Mouse (Mus musculus) forebrain, embryonic 13.5 days (tissue): Measurements from ENCODE around the gene Cdh4. TPM values are rescaled to one million over a fixed set of nuclear protein-coding genes. Genes with fewer than 3 reads are reported as not detected.

Source experiments
- ATAC-seq: fragments of 200-750 bp; cut with Nextera tagmentation; 2 replicates; pipeline ENCODE4 v1.8.0; 2017
- H3K27ac ChIP-seq: fragments of 300-500 bp; sonication (generic); 2 replicates; pipeline ENCODE4 v1.5.1; 2015; ENCODE audit warnings: inconsistent platforms, mild to moderate bottlenecking, moderate library complexity
- H3K27me3 ChIP-seq: fragments of 300-500 bp; sonication (generic); 2 replicates; pipeline ENCODE4 v1.6.1; 2015; ENCODE audit warnings: mild to moderate bottlenecking, inconsistent platforms
- H3K36me3 ChIP-seq: fragments of 300-500 bp; sonication (generic); 2 replicates; pipeline ENCODE4 v1.6.1; 2015; ENCODE audit warnings: mild to moderate bottlenecking, inconsistent platforms; ENCODE audit not compliant: poor library complexity, severe bottlenecking
- H3K4me1 ChIP-seq: fragments of 300-500 bp; sonication (generic); 2 replicates; pipeline ENCODE4 v1.6.1; 2015; ENCODE audit warnings: inconsistent platforms
- H3K4me2 ChIP-seq: fragments of 300-500 bp; sonication (generic); 2 replicates; pipeline ENCODE4 v1.6.1; 2015; ENCODE audit warnings: inconsistent platforms, mild to moderate bottlenecking, moderate library complexity
- H3K4me3 ChIP-seq: fragments of 300-500 bp; sonication (generic); 2 replicates; pipeline ENCODE4 v1.5.1; 2015; ENCODE audit warnings: mild to moderate bottlenecking, inconsistent platforms
- H3K9ac ChIP-seq: fragments of 300-500 bp; sonication (generic); 2 replicates; pipeline ENCODE4 v1.6.1; 2015; ENCODE audit warnings: mild to moderate bottlenecking, inconsistent platforms
- H3K9me3 ChIP-seq: fragments of 300-500 bp; sonication (generic); replicated peaks from 2 replicates; pipeline ENCODE4 v1.6.1; 2016; ENCODE audit warnings: inconsistent platforms
- WGBS: fragments of 180-500 bp; shearing (Covaris S2); methylation state at CpG from one replicate; pipeline ENCODE4 v1.1.7; 2015; 5-methylcytosine and 5-hydroxymethylcytosine counted together
- polyA plus RNA-seq: library from polyadenylated mRNA; unstranded; fragments of >200 nt; fragmentation: Nextera tagmentation; extraction: Ambion mirVana; gene quantifications from 2 replicates; pipeline ENCODE4 v1.2.1, GENCODE M21; 2015

The Cdh4 gene
- polyA plus RNA-seq, 1 experiment from 2014 or later: 30.3 TPM

GRCm38 (mm10) chr2:179480800-179481200 lies 38.6 kb downstream of the Cdh4 start:
- no peak overlapping the region for H3K4me3 ChIP-seq
- H3K4me1 ChIP-seq: peaks cover 31% of the 10 kb centered on the region
- H3K36me3 ChIP-seq: no peaks in the 10 kb centered on the region
- no peaks in the 10 kb centered on the region for H3K9me3 ChIP-seq
- no peaks in the 10 kb centered on the region for H3K27me3 ChIP-seq
- H3K27ac ChIP-seq: peak overlapping the region; percentile 52; the same call in 1 of the 2 replicates
- H3K4me2 ChIP-seq: no peak overlapping the region
- 26% methylated on average over 5 of the region's 5 CpGs for WGBS
- peak; percentile 90 for ATAC-seq
- no peak overlapping the region for H3K9ac ChIP-seq

GRCm38 (mm10) chr2:179481363-179481762 lies 39.1 kb downstream of the Cdh4 start:
- WGBS: 43% methylated on average over 10 of the region's 10 CpGs
- Histone ChIP-seq H3K27ac (peak overlapping the region; percentile 52; the same call in 1 of the 2 replicates), H3K4me1 (peaks cover 35% of the 10 kb centered on the region), H3K27me3 (no peaks in the 10 kb centered on the region), H3K36me3 (no peaks in the 10 kb centered on the region), H3K4me2 (no peak overlapping the region), H3K9ac (no peak overlapping the region), H3K4me3 (no peak overlapping the region), H3K9me3 (no peaks in the 10 kb centered on the region)
- ATAC-seq: peak; percentile 60

- Histone ChIP-seq H3K9me3 (no peaks in the 10 kb centered on the region), H3K4me1 (peaks cover 45% of the 10 kb centered on the region), H3K4me3 (no peak overlapping the region), H3K9ac (no peak overlapping the region), H3K4me2 (peak overlapping the region; percentile 30), H3K27me3 (peaks cover 10% of the 10 kb centered on the region; the same call in 1 of the 2 replicates), H3K36me3 (no peaks in the 10 kb centered on the region), H3K27ac (peak overlapping the region; percentile 49)
- ATAC-seq: peak; percentile 58
- 53% methylated on average over 21 of the region's 21 CpGs for WGBS
Measured at GRCm38 (mm10) chr2:179488526-179489139, 46.4 kb downstream of the Cdh4 start.

- WGBS: 21% methylated on average over 11 of the region's 11 CpGs
Measured at GRCm38 (mm10) chr2:179491891-179492290, 49.7 kb downstream of the Cdh4 start.

GRCm38 (mm10) chr2:179494276-179494675 lies 52.0 kb downstream of the Cdh4 start:
- no peak for ATAC-seq
- H3K27ac ChIP-seq: no peak overlapping the region
- WGBS: 100% methylated on average over 1 of the region's 1 CpGs
- peaks cover 44% of the 10 kb centered on the region for H3K4me1 ChIP-seq
- H3K9ac ChIP-seq: no peak overlapping the region
- H3K4me3 ChIP-seq: no peak overlapping the region
- no peaks in the 10 kb centered on the region for H3K36me3 ChIP-seq
- H3K9me3 ChIP-seq: no peaks in the 10 kb centered on the region
- H3K27me3 ChIP-seq: peaks cover 11% of the 10 kb centered on the region; the same call in 1 of the 2 replicates
- H3K4me2 ChIP-seq: no peak overlapping the region

More at GRCm38 (mm10) chr2:179491891-179492290, 49.7 kb downstream of the Cdh4 start:
- Histone ChIP-seq H3K9ac (no peak overlapping the region), H3K4me2 (no peak overlapping the region), H3K36me3 (no peaks in the 10 kb centered on the region), H3K4me1 (peaks cover 53% of the 10 kb centered on the region), H3K27me3 (peaks cover 11% of the 10 kb centered on the region; the same call in 1 of the 2 replicates), H3K27ac (no peak overlapping the region), H3K9me3 (no peaks in the 10 kb centered on the region), H3K4me3 (no peak overlapping the region)
- no peak for ATAC-seq

- Histone ChIP-seq H3K9ac (no peak overlapping the region), H3K36me3 (no peaks in the 10 kb centered on the region; the same call in 1 of the 2 replicates), H3K4me3 (no peak overlapping the region), H3K27ac (no peak overlapping the region), H3K9me3 (no peaks in the 10 kb centered on the region), H3K4me1 (0 out of 2 replicates have a peak, but pooled peaks cover 6% of the 10 kb centered on the region), H3K4me2 (no peak overlapping the region), H3K27me3 (no peaks in the 10 kb centered on the region)
- 70% methylated on average over 16 of the region's 16 CpGs for WGBS
- peak; percentile 51; the same call in 1 of the 2 replicates for ATAC-seq
Measured at GRCm38 (mm10) chr2:179510439-179510838, 68.2 kb downstream of the Cdh4 start.

- H3K27me3 ChIP-seq: no peaks in the 10 kb centered on the region
- no peaks in the 10 kb centered on the region; the same call in 1 of the 2 replicates for H3K36me3 ChIP-seq
- no peaks in the 10 kb centered on the region for H3K9me3 ChIP-seq
- no peak overlapping the region for H3K27ac ChIP-seq
- H3K4me2 ChIP-seq: no peak overlapping the region
- no peak overlapping the region for H3K9ac ChIP-seq
- peaks cover 38% of the 10 kb centered on the region for H3K4me1 ChIP-seq
- ATAC-seq: no peak
- H3K4me3 ChIP-seq: no peak overlapping the region
- WGBS: 95% methylated on average over 9 of the region's 9 CpGs
Measured at GRCm38 (mm10) chr2:179516559-179516958, 74.3 kb downstream of the Cdh4 start.

GRCm38 (mm10) chr2:179518456-179519032 lies 76.3 kb downstream of the Cdh4 start:
- H3K27ac ChIP-seq: peak overlapping the region; percentile 69; the same call in 1 of the 2 replicates
- no peak overlapping the region for H3K4me3 ChIP-seq
- WGBS: 4% methylated on average over 14 of the region's 14 CpGs
- H3K4me2 ChIP-seq: peak overlapping the region; percentile 42
- peak overlapping the region; percentile 37 for H3K9ac ChIP-seq
- no peaks in the 10 kb centered on the region for H3K9me3 ChIP-seq
- peaks cover 58% of the 10 kb centered on the region for H3K4me1 ChIP-seq
- H3K27me3 ChIP-seq: no peaks in the 10 kb centered on the region
- peak; percentile 67 for ATAC-seq
- no peaks in the 10 kb centered on the region; the same call in 1 of the 2 replicates for H3K36me3 ChIP-seq

- no peak overlapping the region; the same call in 1 of the 2 replicates for H3K27ac ChIP-seq
- no peak overlapping the region for H3K4me3 ChIP-seq
- no peaks in the 10 kb centered on the region for H3K9me3 ChIP-seq
- no peaks in the 10 kb centered on the region; the same call in 1 of the 2 replicates for H3K36me3 ChIP-seq
- H3K4me1 ChIP-seq: peaks cover 64% of the 10 kb centered on the region
- H3K4me2 ChIP-seq: no peak overlapping the region
- no peaks in the 10 kb centered on the region for H3K27me3 ChIP-seq
- 83% methylated on average over 7 of the region's 7 CpGs for WGBS
- no peak overlapping the region for H3K9ac ChIP-seq
- ATAC-seq: no peak
Measured at GRCm38 (mm10) chr2:179519161-179519560, 76.9 kb downstream of the Cdh4 start.

- WGBS: 20% methylated on average over 7 of the region's 7 CpGs
- H3K9me3 ChIP-seq: no peaks in the 10 kb centered on the region
- H3K4me1 ChIP-seq: peaks cover 69% of the 10 kb centered on the region
- H3K27me3 ChIP-seq: no peaks in the 10 kb centered on the region
- H3K4me2 ChIP-seq: no peak overlapping the region
- no peak overlapping the region for H3K9ac ChIP-seq
- ATAC-seq: no peak
- H3K4me3 ChIP-seq: no peak overlapping the region
- H3K36me3 ChIP-seq: no peaks in the 10 kb centered on the region; the same call in 1 of the 2 replicates
- no peak overlapping the region; the same call in 1 of the 2 replicates for H3K27ac ChIP-seq
Measured at GRCm38 (mm10) chr2:179519931-179520330, 77.7 kb downstream of the Cdh4 start.

- no peak overlapping the region for H3K27ac ChIP-seq
- no peaks in the 10 kb centered on the region for H3K9me3 ChIP-seq
- WGBS: 74% methylated on average over 6 of the region's 6 CpGs
- H3K4me3 ChIP-seq: no peak overlapping the region
- H3K4me2 ChIP-seq: no peak overlapping the region
- ATAC-seq: no peak
- H3K9ac ChIP-seq: no peak overlapping the region
- no peaks in the 10 kb centered on the region for H3K27me3 ChIP-seq
- H3K36me3 ChIP-seq: no peaks in the 10 kb centered on the region
- peaks cover 71% of the 10 kb centered on the region for H3K4me1 ChIP-seq
Measured at GRCm38 (mm10) chr2:179520941-179521340, 78.7 kb downstream of the Cdh4 start.

- Histone ChIP-seq H3K9me3 (no peaks in the 10 kb centered on the region), H3K9ac (no peak overlapping the region), H3K4me2 (no peak overlapping the region), H3K36me3 (no peaks in the 10 kb centered on the region), H3K27me3 (no peaks in the 10 kb centered on the region), H3K27ac (peak overlapping the region; percentile 32; the same call in 1 of the 2 replicates), H3K4me1 (peaks cover 71% of the 10 kb centered on the region), H3K4me3 (no peak overlapping the region)
- no peak for ATAC-seq
- WGBS: 22% methylated on average over 5 of the region's 5 CpGs
Measured at GRCm38 (mm10) chr2:179521444-179521843, 79.2 kb downstream of the Cdh4 start.
